Mouse (Mus musculus): ENCODE results near the gene Fermt1.

Fermt1 gene

DNA sequence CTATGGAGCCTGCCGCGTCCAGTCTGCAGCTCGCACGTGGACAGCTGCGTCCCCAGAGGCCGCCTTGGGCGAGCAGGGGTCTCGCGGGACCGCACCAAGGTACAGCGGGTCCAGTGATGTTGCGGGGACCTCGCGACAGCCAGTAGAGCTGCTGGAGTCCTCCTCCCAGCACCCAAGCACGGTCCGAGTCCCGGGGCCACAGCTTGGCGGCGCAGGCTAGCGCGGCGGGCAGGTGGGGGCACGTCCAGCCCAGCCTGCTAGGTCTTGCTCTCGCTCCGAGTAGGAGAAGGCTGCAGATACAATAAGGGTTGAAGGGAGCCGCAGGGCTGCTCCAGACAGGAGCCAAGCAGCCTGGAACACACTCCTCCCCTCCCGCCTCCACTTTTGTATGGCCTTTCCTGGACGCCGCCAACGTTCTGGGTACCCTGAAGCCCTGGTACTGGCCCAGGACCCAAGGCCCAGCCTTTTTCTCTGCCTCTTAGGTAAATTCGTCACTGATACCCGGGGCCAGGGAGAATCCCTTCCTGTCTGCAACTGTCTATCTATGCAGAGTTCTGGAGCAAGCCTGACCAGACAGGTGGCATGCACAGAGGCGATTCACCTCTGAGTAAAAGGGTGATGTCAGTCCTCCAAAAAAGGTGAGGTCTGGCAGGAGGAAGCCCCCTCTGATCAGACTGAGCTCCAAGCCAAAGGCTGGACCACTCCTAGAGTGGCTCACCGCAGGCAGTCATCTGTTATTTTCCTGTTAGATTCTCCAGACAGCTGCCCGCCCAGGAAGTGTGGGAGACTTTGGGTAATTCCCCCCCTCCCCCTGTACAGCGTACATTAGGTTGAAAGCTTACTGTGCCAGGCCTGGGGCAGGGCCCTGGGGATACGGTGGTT, at the start of gene Fermt1:
TSS of gene Fermt1 (minus strand) at position 581 of the 882 bp plus-strand sequence.
- no peak for DNase-seq (ENCODE audit: low spot score in 2 of 2)

DNA sequence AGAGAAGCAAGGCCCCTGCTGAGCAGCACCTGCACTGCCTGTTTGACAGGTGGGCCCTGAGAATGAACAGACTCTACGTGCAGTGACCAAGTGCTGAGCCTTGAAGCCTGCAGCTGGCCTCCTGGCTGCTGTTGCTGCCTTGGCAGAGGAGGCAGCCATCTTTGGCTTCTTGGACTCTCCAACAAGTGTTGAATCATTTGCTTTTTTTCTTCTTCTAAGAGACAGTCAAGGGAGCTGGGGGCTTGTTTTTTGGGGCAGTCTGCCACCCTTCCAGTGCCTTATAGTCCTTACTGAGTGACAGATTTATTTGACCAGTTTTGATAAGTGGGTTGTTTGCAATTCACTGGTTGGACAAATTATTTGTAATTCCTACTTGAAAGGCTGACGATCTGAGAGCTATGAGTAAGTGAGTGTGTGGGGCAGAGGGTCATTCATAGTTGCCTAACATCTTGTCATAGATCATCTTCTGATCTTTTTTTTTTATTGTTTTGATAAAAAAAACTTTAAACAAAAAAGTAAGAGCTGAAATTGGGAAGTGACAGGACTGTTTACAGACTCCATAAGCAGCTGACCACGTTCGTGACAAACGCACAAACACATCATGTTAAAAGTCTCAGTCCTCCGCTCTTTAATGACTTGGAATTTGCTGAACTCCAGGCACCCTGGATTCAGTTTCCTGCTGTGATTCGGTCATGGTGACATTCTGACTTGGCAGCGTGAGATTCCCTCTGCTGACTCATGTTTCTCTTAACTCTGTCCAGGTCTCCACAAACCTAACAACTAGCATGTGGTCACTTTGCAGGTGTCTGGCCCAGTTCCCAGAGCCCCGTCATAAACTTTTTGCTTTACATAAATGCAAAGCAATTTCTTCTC, 47.2 kb upstream of the Fermt1 start:
- DNase-seq (ENCODE audit: low spot score in 2 of 2), result no peak

DNA sequence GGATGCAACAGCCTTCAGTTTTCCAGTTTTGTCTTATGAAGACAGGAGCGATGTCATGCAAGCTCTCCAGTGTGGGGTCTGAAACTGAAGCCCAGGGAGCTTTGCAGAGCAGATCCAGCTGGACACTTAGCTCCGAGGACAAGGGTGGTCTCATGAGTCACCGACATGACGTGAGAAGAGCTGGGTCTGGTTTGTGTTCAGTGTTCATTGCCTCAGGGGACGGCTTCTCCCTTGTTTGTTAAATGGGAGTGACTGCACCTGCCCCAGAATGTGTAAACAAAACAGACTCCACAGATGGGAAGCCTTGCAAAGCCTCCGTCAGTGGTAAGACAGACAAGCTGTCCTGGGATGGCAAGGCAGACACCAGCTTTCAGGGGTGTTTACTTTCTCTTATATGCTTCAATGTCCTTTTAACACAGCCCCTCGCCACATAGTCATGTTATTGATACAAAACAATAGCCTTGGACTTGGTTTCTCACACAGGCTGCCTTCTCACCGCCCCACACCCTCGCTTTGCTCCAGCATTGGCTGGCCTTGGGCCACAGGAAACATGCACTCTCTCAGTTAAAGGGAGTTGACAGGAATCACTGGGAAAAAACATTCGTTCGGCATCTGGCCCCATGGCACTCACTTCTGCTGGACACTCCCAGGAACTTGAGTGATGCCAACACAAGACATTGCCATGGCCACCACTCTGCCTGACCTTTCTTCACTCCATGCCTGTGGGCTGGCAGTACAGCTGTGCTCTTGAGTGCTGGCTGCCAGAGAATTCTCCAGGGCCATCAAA, 44.3 kb upstream of the Fermt1 start:
- DNase-seq (ENCODE audit: low spot score in 2 of 2), result no peak

DNA sequence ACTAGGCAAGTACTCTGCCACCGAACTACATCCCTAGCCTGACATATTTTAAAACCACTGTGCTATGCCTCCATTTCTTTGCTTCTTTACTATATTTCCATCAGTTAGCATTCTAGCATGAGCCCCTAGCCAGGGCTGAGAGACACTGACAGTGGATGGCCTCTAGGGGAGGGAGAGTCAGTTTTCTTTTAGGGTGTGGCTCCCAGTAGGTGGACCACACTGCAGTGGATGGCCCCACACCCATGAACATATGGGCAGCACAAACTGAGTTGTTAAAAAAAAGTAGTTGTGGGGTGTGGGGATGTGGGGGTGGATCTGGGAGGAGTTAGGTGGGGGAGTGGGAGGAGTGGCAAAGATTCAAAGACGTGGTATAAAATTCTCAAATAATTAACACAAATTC, 27.6 kb upstream of the Fermt1 start:
- no peak for DNase-seq (ENCODE audit: low spot score in 2 of 2)

DNA sequence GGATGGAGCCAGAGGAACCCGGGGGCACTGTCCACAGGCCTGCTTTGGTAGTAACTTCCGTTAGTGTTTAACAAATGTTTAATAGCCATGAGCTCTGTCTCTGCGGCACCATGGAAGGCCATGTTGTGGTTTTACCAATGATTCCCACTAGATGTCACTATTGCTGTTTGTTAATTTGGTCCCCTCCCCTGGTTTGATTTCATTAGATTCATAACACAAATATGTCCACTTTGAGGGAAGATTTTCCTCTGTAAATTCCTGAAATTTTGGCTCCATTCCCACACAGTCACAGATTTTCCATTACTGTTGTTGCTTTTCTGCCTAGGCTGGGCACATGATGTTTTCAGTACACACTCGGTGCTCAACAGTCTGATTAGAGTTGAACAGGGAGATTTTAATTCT, 25.1 kb upstream of the Fermt1 start:
- no peak for DNase-seq (ENCODE audit: low spot score in 2 of 2)

DNA sequence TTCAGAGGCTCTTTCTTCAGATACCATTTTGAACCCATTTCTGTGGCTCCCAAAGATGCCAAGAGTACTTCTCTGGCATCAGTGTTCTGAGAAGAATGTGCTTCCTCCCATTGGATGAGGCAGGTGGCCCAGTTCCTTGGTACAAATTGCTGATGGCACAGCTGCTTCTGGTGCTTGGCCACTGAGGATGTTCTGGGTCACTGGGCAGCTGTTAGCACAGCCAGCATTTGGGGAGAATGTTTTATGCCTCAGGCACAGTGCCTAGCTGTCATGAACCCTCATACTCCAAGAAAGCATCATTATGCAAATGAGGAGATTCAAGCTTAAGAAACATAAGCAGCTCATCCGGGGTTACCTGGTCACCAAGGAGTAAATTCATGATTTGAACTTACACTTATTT, 12.1 kb upstream of the Fermt1 start:
- DNase-seq (ENCODE audit: low spot score in 2 of 2), result no peak

DNA sequence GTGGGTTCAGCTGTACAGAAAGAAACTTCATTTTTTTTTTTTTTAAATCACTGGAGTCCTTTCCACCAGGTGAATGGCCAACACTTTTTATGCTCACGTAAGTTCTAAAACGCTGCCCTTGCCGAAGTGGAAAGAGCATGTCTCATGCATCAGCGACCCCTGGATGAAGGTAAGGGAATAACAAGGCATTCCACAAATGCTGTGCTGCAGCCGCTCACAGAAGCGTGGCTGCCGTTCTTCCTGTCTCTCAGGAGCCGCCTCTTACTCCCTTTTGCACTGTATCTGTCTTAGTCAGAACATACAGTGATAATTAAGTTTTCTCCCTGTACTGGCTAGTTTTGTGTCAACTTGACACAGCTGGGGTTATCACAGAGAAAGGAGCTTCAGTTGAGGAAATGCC, 6.5 kb upstream of the Fermt1 start:
- no peak for DNase-seq (ENCODE audit: low spot score in 2 of 2)

DNA sequence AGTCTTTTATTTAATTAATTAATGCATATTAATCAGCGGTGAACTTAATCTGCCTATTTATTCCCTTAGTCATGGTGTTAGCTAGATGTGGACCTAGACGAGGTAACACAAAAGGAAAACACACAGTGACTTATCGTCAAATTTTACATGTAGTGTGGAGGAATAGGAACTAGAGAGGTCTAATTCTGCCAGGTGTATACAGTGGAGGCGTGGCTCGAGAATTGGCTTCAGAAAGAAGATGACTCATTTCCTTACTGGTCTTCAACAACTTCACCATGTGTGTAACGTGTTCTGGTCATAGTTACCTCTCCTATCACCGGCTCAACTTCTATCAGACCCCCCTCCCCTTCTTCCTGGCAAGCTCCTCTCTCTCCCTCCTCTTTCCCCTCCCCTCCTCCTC, 2.5 kb upstream of the Fermt1 start:
- no peak for DNase-seq (ENCODE audit: low spot score in 2 of 2)

DNA sequence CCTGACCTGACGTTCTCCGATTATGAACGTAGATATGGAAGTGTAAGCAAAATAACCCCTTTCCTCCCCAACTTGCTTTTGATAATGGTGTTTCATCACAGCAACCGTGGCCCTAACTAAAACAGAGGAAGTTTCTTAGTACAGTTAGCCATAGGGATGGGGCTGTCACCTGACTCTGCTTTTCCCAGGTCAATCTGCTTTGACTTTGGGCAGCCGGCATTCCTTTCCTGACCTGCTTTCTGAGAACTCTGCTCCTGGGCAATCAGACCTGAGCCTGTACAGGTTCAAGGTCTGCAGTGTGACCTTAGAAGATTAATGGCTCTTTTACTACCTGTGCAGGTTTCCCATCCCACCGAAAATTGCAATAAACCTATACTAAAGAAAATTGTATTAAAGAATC, 1.3 kb upstream of the Fermt1 start:
- no peak for DNase-seq (ENCODE audit: low spot score in 2 of 2)

DNA sequence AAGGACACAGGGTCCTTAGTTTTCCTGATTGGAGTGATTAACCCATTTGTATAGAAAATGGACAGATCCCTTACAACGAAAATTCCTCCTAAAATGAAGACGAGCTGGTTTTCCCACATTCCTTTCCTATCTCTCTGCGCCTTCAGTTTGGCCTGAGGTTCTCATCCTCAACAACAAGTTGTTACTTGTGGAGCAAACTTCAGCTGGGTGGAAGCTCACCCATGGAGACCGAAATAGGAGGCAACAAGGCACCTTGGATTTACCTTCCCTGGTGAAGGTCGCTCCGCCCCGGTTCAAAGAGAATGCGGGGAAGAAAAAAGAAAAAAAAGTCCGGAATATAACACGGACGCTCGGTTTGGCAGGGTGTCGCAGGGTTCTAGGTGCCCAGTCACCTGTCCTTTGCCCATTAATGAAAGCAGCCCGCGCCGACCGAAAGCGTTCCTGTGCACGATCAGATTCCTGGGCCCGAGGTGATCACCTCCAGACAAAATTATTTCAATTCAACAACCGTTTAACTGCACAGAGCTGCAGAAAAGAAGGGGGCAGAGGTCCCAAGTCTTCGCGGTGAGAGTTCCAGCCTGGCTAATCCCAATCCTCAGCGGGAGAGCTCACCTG, 888 bp downstream of the Fermt1 start:
- DNase-seq (ENCODE audit: low spot score in 2 of 2), result no peak

DNA sequence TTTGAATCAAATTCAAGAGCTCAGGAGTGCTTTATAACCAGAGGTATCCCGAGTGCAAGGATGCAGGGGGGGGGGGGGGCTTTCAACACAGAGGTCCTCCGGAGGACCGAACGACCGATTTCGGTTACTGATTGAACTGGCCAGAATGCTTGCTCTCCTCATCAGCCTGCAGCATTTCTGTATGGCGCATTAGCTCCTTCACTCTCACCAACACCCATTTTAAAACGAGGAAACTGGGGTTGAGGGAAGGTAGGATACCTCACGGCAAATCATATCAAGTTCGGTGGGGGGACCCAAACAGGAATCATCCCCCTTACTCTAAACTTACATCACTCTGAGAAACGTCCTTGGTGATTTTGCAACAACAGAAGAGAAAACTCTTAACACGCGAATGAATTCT, 1.7 kb downstream of the Fermt1 start:
- no peak for DNase-seq (ENCODE audit: low spot score in 2 of 2)

DNA sequence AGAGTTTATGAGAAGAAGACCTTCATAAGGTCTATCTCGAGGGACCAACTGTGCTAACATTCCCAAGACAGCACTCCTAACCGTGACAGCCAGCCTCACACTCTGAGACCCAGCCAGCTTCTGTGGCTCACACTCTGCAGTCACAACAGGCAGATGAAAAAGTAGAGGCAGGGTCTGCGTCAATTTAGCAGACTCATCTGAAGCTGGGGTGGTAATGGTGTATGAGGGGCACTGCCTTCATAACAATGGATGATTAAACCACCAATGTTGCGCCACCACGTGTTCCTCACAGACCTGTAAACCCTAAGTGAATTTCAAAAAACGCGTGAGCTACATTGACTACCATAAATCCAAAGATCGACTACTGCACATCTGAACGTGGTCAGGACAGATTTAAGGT, 2.1 kb downstream of the Fermt1 start:
- DNase-seq (ENCODE audit: low spot score in 2 of 2), result no peak

DNA sequence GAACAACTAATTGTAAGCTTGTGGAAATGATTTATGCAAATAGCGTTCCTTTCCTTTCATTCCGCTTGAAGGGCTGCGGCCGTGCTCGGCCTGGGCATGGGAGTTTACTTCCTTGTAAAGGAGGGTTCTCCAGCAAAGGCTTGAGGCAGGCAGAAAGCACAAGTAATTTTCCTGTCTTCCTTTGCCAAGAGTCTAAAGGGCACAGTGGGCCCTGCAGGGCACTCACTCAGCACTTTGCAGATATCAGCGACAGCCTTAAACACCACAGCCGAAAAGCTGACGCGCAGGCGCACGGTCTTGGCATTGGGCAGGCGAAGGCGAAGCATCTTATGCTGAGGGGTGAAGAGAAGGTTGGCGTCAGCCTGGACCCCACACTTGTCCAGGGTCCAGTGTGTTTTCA, 6.7 kb downstream of the Fermt1 start:
- DNase-seq (ENCODE audit: low spot score in 2 of 2), result no peak

DNA sequence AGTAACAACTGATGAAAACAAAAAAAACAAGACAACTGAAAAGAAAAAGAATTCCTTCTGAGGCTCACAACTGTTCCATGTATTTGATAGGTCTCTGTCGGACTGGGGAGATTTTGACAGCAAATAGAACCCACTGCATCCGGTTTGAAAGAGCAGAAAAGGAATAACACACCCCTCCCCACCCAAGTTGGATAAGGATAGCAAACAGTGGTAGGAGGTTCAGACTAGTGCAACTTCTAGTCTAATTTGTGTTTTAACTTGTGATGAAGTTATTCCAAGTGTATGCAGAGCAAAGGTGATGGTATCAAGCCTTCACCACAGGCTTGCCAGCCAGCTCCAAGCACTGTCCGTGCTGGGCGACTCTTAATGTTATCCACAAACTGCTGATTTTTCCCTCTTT, 9.5 kb downstream of the Fermt1 start:
- no peak for DNase-seq (ENCODE audit: low spot score in 2 of 2)

DNA sequence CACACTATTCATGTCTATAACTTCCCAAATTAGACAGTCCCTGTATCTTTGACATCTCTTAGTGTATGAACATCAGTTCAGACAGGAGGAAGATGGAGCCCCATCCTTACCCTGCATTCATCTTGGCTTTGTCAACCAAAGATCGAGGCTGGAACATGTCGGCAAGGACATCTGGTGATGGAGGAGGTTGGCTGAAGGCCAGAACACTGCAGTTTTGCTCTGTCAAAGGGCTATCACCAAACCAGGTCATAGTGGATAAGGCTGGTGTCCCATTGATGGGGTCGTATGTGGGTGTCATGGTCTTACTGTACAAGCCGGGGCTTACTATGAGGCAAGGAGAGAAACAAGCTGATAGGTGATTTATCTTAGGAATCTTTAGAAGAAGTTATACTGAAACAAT, 11.0 kb downstream of the Fermt1 start:
- no peak for DNase-seq (ENCODE audit: low spot score in 2 of 2)

DNA sequence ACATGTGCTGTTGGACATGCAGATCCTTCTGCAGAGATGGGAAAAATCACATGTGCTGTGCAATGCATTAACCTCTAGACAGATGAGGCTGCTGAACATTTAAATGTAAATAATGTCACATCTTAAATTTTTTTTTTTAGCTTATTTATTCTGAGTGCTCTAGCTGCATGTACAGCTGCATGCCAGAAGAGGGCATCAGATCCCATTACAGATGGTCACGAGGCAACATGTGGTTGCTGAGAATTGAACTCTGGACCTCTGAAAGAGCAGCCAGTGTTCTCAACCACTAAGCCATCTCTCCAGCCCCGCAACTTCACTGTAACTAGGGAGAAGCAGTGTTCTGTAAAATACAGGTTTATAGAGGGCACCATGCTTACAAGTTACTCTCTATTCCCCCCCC, 11.6 kb downstream of the Fermt1 start:
- DNase-seq (ENCODE audit: low spot score in 2 of 2), result no peak

DNA sequence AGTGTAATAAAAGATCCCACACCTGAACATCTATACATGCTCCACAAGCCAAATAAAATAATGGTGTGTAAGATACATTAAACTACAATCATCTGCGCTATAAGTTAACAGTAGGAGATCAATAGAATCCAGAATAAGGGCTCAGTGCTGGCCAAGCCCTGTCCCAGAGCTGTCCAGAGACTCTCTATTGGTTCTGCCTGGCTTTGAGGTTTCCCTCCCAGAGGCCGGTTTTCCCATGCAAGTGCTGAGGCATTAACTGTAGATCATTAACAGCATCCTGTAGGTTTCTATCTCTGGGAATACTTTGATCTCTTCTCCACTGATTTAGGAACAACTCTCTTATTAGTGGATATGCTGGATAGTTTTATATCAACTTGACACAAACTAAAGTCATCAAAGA, 16.7 kb downstream of the Fermt1 start:
- DNase-seq (ENCODE audit: low spot score in 2 of 2), result no peak

DNA sequence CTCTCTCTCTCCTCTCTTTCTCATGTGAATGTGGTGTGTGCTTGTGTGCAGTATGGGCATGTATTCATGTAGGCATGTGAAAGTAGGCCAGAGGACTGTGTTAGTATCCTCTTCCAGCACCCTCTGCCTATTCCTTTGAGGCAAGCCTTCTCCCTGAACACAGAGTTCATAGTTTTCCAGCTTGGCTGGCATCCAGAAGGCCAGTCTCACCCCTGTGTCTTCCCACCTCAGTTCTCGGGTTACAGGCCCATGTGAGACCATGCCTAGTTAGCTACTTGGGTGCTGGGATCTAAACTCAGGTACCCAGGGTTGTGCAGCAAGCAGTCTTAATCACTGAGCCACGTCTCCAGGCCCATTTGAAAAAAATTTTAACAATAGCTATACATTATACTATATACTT, 17.8 kb downstream of the Fermt1 start:
- DNase-seq (ENCODE audit: low spot score in 2 of 2), result no peak

DNA sequence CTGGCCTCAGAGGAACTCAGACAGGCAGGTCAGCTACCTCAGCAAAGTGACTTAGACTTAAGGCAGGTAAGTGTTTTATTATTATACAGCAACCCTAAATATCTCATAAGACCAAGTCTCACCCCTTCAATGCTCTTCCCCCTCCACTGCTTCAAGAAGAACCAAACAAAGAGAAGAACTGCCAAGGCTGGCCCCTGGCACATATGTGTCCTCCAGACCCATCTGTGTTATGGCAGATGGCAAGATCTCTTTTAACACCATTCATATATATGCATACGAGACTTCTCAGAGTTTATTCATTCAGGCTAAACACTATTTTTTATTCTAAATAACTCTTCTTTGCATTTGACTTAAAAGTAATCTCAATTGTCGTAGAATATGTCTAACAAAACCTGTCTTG, 18.4 kb downstream of the Fermt1 start:
- DNase-seq (ENCODE audit: low spot score in 2 of 2), result no peak

DNA sequence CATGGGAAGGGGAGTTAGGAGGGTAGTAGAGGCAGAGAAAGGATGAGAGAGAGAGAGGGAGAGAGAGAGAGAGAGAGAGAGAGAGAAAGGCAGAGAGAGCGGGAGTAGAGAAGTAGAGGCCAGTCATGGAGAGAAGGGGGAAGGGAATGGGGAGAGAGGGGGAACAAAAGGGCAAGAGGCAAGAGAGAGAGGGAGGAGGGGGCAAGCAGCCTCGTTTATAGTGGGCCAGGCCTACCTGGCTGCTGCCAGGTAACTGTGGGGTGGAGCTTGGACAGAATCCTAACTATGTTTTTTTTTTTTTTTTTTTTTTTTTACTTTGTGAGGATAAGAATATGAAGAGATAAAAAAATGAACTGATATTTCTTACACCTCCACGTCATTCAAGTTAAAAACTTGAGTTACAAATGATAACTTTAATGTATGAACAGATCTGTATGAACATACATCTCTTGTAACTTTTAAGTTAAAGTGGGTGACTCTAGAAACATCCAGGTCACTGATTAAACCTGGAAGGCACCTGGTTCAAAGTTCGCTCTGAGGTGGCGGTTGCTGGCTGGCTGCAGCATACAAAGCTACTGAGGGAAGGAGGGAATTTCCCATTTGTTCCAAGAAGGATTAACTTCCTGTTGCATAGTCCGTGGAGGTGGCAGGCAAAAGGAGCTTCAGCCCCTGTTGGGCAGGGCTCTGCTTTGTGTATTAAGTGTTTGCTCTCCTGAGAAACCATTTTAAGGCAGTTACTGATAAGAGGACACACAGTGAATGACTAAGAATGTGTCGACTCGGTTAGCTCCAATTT, 22.2 kb downstream of the Fermt1 start:
- DNase-seq (ENCODE audit: low spot score in 2 of 2), result no peak
